Mouse (Mus musculus): ENCODE measurements at regions not wholly inside any gene's neighbourhood (a gene's known extent, or its start where the extent isn't known, plus 50 kb on each side); places are given as distances from the start of the nearest gene placed in this dataset.

- DNase-seq (ENCODE audit: low read depth, low spot score) = no peak
Measured at GRCm38 (mm10) chr1:137010240-137010926, 50.1 kb upstream of the Nr5a2 start.
